Mouse (Mus musculus) lung, postnatal 36 days (tissue): ENCODE measurements around the gene B4galnt1.

Experiments
- DNase-seq: peaks from one replicate; pipeline ENCODE4 v3.0.0; 2022; ENCODE audit warnings: mixed read lengths

The B4galnt1 gene

GRCm38 (mm10) chr10:127171631-127172200 lies 6.7 kb downstream of the B4galnt1 start:
- no peak for DNase-seq

- DNase-seq = no peak
These were observed 8.4 kb downstream of the B4galnt1 start for GRCm38 (mm10) chr10:127173148-127174065.

GRCm38 (mm10) chr10:127174170-127174569 lies 9.1 kb downstream of the B4galnt1 start:
- no peak for DNase-seq

GRCm38 (mm10) chr10:127176228-127176627 lies 11.2 kb downstream of the B4galnt1 start:
- DNase-seq = no peak

- no peak for DNase-seq
These were observed 11.7 kb downstream of the B4galnt1 start for GRCm38 (mm10) chr10:127176756-127177155.

GRCm38 (mm10) chr10:127177235-127177634 lies 12.2 kb downstream of the B4galnt1 start:
- no peak for DNase-seq

- DNase-seq = peak; percentile 85
These were observed 12.7 kb downstream of the B4galnt1 start for GRCm38 (mm10) chr10:127177719-127178118.

- no peak for DNase-seq
These were observed 13.4 kb downstream of the B4galnt1 start for GRCm38 (mm10) chr10:127178286-127179027.

- DNase-seq = no peak
These were observed 15.1 kb downstream of the B4galnt1 start, which contains the start of gene Slc26a10 for GRCm38 (mm10) chr10:127179871-127180694. Slc26a10 (minus strand) TSS chr10:127180645.

- no peak for DNase-seq
These were observed 15.6 kb downstream of the B4galnt1 start for GRCm38 (mm10) chr10:127180695-127181047.

- no peak for DNase-seq
These were observed 16.5 kb downstream of the B4galnt1 start for GRCm38 (mm10) chr10:127181566-127181965.

GRCm38 (mm10) chr10:127182624-127183023 lies 17.6 kb downstream of the B4galnt1 start:
- no peak for DNase-seq

GRCm38 (mm10) chr10:127183759-127184158 lies 18.7 kb downstream of the B4galnt1 start:
- no peak for DNase-seq

GRCm38 (mm10) chr10:127185101-127185500 lies 20.1 kb downstream of the B4galnt1 start:
- DNase-seq = no peak

- no peak for DNase-seq
These were observed 20.5 kb downstream of the B4galnt1 start for GRCm38 (mm10) chr10:127185506-127185905.

- no peak for DNase-seq
These were observed 21.4 kb downstream of the B4galnt1 start for GRCm38 (mm10) chr10:127186451-127186850.

GRCm38 (mm10) chr10:127187371-127188078 lies 22.5 kb downstream of the B4galnt1 start:
- DNase-seq = no peak

- DNase-seq = no peak
These were observed 23.0 kb downstream of the B4galnt1 start for GRCm38 (mm10) chr10:127188079-127188453.

GRCm38 (mm10) chr10:127188465-127189115 lies 23.6 kb downstream of the B4galnt1 start:
- DNase-seq = peak; percentile 30

- peak; percentile 41 for DNase-seq
These were observed 24.2 kb downstream of the B4galnt1 start for GRCm38 (mm10) chr10:127189116-127189650.
